Mouse (Mus musculus) stomach, embryonic 16.5 days (tissue): Measurements from ENCODE around the gene Kcnc3. TPM values are rescaled to one million over a fixed set of nuclear protein-coding genes. Genes with fewer than 3 reads are reported as not detected.

Experiments used
- ATAC-seq: fragments of 200-750 bp; cut with Nextera tagmentation; 2 replicates; pipeline ENCODE4 v1.8.0; 2017; ENCODE audit warnings: moderate number of reproducible peaks, moderate TSS enrichment; ENCODE audit not compliant: insufficient read depth, low FRiP score
- H3K27ac ChIP-seq: fragments of 300-500 bp; sonication (generic); 2 replicates; pipeline ENCODE4 v1.5.1; 2014; ENCODE audit warnings: low read length
- H3K27me3 ChIP-seq: fragments of 300-500 bp; sonication (generic); 2 replicates; pipeline ENCODE4 v1.6.1; 2014; ENCODE audit warnings: low read length, control low read depth, mixed read lengths; ENCODE audit not compliant: control insufficient read depth, insufficient read depth
- H3K36me3 ChIP-seq: fragments of 300-500 bp; sonication (generic); 2 replicates; pipeline ENCODE4 v1.6.1; 2014; ENCODE audit warnings: low read length; ENCODE audit not compliant: control insufficient read depth, insufficient read depth
- H3K4me1 ChIP-seq: fragments of 300-500 bp; sonication (generic); 2 replicates; pipeline ENCODE4 v1.6.1; 2014; ENCODE audit warnings: low read length, control low read depth, mixed read lengths; ENCODE audit not compliant: control insufficient read depth, insufficient read depth
- H3K4me2 ChIP-seq: fragments of 300-500 bp; sonication (generic); 2 replicates; pipeline ENCODE4 v1.6.1; 2014; ENCODE audit warnings: low read depth, low read length, mixed read lengths
- H3K4me3 ChIP-seq: fragments of 300-500 bp; sonication (generic); replicated peaks from 2 replicates; pipeline ENCODE4 v1.5.1; 2014; ENCODE audit warnings: mild to moderate bottlenecking, low read length
- H3K9ac ChIP-seq: fragments of 300-500 bp; sonication (generic); 2 replicates; pipeline ENCODE4 v1.6.1; 2014; ENCODE audit warnings: low read length
- H3K9me3 ChIP-seq: fragments of 300-500 bp; sonication (generic); replicated peaks from 2 replicates; pipeline ENCODE4 v1.6.1; 2016; ENCODE audit warnings: low read length, control low read depth; ENCODE audit not compliant: control insufficient read depth
- WGBS: fragments of 180-500 bp; shearing (Covaris S2); extraction: QIAGEN DNeasy Blood & Tissue Kit; methylation state at CpG from one replicate; pipeline ENCODE4 v1.1.7; 2014; 5-methylcytosine and 5-hydroxymethylcytosine counted together
- polyA plus RNA-seq: library from polyadenylated mRNA; unstranded; fragments of >200 nt; fragmentation: Nextera tagmentation; extraction: Ambion mirVana; gene quantifications from 2 replicates; pipeline ENCODE4 v1.2.1, GENCODE M21; 2015

Gene Kcnc3
- polyA plus RNA-seq, 1 experiment from 2014 or later, result 0.26 TPM

DNA sequence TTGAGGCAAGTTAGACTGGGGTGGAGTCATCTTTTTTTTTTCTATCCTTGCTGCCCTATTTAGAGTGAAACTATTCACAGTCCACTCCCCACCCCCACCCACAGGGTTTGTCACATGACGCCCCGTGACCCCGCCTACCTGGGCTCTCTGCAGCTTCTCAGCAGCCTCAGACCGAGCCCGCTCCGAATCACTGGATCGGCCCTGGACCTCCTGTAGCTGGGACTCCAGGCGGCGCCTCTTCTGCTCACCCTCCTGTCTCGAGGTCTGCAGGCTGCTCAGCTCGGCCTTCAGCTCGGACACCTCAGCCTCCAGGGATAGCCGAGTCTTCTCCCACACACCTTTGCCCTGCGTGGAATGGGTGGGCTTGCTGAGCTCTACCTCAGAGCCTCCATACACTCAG lies 34.4 kb downstream of the Kcnc3 start:
- no peaks in the 10 kb centered on the region for H3K9me3 ChIP-seq
- H3K27me3 ChIP-seq, result no peaks in the 10 kb centered on the region
- no peak; the same call in 1 of the 2 replicates for ATAC-seq
- H3K36me3 ChIP-seq, result 0 out of 2 replicates have a peak, but pooled peaks cover 4% of the 10 kb centered on the region
- WGBS, result 57% methylated on average over 14 of the region's 14 CpGs
- H3K27ac ChIP-seq, result no peak overlapping the region
- H3K4me2 ChIP-seq, result no peak overlapping the region
- H3K9ac ChIP-seq, result no peak overlapping the region
- no peak overlapping the region for H3K4me3 ChIP-seq
- H3K4me1 ChIP-seq, result no peaks in the 10 kb centered on the region

DNA sequence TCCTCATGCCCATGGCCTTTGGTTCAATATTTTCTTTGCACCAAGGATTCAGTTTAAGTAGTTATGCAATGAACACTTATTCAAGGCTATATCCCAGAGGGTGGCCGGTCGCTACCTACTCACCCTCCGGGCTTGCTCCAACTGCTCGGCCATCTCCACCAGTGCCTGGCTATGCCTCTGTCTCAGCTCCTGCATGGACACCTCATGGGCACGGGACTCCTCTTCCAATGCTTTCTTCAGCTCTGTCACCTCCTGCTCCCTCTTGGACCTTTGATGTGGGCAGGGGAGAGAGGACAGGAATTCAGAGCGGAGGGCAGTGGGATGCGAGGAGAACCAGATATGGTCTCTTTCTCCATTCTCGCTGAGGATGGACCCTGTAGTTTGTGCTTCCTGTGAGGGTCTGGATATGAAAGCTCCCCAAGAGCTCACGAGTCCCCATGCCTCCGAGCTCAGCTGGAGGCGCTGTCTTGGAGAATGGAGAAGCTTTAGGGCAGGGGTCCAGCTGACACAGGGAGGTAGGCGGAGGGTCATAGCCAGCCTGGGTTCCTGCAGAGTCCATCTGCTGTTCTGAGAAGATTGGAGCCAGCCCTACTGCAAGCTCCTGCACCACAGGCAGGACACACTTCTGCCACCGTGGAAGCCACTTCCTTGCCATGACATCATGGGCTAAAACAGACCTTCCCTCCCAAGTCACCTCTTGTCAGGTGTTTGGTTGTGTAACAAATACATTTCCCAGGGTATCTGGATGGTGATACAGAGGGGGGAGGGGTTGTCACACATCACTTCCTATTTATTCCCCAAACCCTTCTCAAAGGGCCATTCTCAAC lies 35.0 kb downstream of the Kcnc3 start:
- H3K4me3 ChIP-seq, result no peak overlapping the region
- no peak overlapping the region for H3K4me2 ChIP-seq
- no peaks in the 10 kb centered on the region for H3K9me3 ChIP-seq
- H3K27me3 ChIP-seq, result no peaks in the 10 kb centered on the region
- H3K9ac ChIP-seq, result no peak overlapping the region
- no peak for ATAC-seq
- H3K27ac ChIP-seq, result no peak overlapping the region
- 0 out of 2 replicates have a peak, but pooled peaks cover 4% of the 10 kb centered on the region for H3K36me3 ChIP-seq
- 89% methylated on average over 13 of the region's 13 CpGs for WGBS
- H3K4me1 ChIP-seq, result no peaks in the 10 kb centered on the region

DNA sequence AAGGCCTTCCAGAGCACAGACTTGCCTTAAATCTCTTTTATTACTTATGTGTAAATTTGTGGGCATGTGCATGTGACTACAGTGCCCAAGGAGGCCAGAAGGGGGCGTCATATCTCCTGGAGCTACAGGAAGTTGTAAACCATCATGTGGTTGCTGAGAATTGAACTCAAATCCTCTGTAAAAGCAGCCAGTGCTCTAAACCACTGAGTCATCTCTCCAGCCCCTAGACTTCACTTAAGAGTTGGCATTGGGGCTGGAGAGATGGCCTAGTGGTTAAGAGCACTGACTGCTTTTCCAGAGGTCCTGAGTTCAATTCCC lies 35.6 kb downstream of the Kcnc3 start:
- Histone ChIP-seq H3K27me3 (no peaks in the 10 kb centered on the region), H3K27ac (no peak overlapping the region), H3K36me3 (0 out of 2 replicates have a peak, but pooled peaks cover 4% of the 10 kb centered on the region), H3K4me1 (no peaks in the 10 kb centered on the region), H3K4me2 (no peak overlapping the region), H3K9ac (no peak overlapping the region), H3K4me3 (no peak overlapping the region), H3K9me3 (no peaks in the 10 kb centered on the region)
- no peak for ATAC-seq
- WGBS, result 46% methylated on average over 1 of the region's 1 CpGs

DNA sequence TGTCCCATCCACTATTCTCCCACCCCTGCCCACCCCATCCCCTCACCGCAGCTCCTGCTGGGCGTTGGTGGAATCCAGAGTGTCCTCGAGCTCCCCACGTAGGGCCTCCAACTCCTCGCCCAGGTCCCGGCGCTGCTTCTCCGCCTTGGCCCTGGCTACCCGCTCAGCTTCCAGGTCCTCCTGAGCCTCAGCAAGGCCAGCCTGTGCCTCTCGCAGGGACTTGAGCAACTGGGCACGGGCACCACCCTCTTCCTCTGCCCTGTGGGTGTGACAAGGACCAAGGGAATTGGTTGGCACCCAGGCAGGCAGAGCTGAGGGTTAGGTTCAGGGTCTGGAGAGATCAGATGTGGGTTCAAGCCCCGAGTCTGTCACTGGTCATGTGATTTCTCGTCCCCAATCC lies 36.5 kb downstream of the Kcnc3 start:
- Histone ChIP-seq H3K36me3 (0 out of 2 replicates have a peak, but pooled peaks cover 4% of the 10 kb centered on the region), H3K4me2 (no peak overlapping the region), H3K9ac (no peak overlapping the region), H3K27me3 (no peaks in the 10 kb centered on the region), H3K4me1 (no peaks in the 10 kb centered on the region), H3K27ac (no peak overlapping the region), H3K4me3 (no peak overlapping the region), H3K9me3 (no peaks in the 10 kb centered on the region)
- no peak for ATAC-seq
- WGBS, result 81% methylated on average over 13 of the region's 13 CpGs

DNA sequence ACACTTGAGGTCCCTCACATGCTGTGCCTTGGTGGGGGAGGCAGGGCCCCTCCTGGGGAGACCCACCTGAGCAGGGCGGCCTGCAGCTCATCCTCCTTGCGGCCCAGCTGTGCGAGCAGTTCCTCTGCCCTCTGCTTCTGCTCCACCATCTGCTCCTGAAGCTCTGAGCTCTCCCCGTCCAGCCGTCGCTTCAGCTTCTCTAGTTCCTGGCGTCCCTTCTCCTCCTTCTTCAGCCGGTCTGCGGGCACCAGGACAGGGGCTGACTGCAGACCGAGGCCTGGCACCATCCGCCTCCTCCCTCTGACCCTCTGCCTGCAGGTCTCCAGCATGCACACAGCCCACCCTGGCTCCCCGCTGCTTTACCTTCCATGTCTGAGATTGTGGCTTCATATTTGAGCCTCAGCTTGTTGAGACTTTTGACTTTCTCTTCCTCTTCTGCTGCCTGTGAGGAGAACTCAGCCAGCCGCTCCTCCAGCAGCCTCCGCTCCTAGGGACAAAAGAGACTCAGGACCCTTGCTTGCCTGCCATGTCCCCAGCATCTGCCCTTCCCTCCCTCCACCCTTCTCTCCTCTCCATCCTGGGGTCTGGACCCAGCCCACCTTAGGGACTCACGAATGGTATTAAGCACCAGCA lies 38.1 kb downstream of the Kcnc3 start:
- 86% methylated on average over 15 of the region's 15 CpGs for WGBS
- H3K9me3 ChIP-seq, result no peaks in the 10 kb centered on the region
- H3K4me1 ChIP-seq, result no peaks in the 10 kb centered on the region
- no peak overlapping the region for H3K4me2 ChIP-seq
- no peak overlapping the region for H3K27ac ChIP-seq
- H3K4me3 ChIP-seq, result no peak overlapping the region
- H3K36me3 ChIP-seq, result no peaks in the 10 kb centered on the region
- no peak for ATAC-seq
- no peak overlapping the region for H3K9ac ChIP-seq
- 0 out of 2 replicates have a peak, but pooled peaks cover 3% of the 10 kb centered on the region for H3K27me3 ChIP-seq

DNA sequence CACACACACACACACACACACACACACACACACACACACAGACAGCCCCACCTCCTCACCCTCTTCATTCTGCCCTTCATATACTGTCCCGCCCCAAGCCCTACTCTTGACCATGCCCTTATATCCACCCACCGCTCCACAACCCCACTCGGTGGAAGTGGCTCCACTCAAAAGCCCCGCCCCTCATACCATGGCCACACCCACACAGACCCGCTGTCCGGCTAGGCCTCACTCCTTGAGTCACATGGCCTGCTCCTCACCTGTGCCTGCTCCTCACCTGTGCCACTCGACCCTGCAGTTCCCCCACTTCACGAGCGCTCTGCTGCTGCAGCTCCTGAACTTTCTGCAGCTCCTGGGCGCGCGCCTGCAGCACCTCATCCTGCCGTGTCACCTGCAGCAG lies 40.0 kb downstream of the Kcnc3 start:
- no peak for ATAC-seq
- H3K36me3 ChIP-seq, result no peaks in the 10 kb centered on the region
- no peak overlapping the region for H3K9ac ChIP-seq
- 68% methylated on average over 13 of the region's 13 CpGs for WGBS
- H3K9me3 ChIP-seq, result no peaks in the 10 kb centered on the region
- H3K4me3 ChIP-seq, result no peak overlapping the region
- H3K4me1 ChIP-seq, result no peaks in the 10 kb centered on the region
- H3K4me2 ChIP-seq, result no peak overlapping the region
- H3K27ac ChIP-seq, result no peak overlapping the region
- H3K27me3 ChIP-seq, result 0 out of 2 replicates have a peak, but pooled peaks cover 3% of the 10 kb centered on the region

DNA sequence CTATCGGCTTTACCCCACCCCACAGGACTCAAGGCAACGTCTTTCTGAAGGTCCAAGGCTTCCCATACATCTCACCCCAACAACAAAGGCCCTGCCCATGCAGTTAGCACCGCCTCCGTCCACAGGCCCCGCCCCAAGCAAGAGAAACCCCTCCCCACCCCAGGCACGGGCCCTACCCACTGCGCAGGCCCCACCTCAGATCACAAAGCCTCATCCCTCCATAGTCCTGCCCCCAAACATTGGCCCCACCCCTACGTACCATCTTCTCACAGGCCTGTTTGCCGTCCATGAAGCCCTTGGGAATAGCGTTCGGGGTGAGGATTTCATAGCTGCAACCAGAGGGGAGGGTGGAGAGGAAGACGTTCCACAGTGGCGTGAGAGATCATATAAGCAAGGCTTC lies 42.2 kb downstream of the Kcnc3 start:
- Histone ChIP-seq H3K4me1 (no peaks in the 10 kb centered on the region), H3K9ac (no peak overlapping the region), H3K4me3 (no peak overlapping the region), H3K36me3 (no peaks in the 10 kb centered on the region), H3K27me3 (0 out of 2 replicates have a peak, but pooled peaks cover 3% of the 10 kb centered on the region), H3K4me2 (no peak overlapping the region), H3K9me3 (no peaks in the 10 kb centered on the region), H3K27ac (no peak overlapping the region)
- ATAC-seq, result no peak
- 28% methylated on average over 13 of the region's 13 CpGs for WGBS

DNA sequence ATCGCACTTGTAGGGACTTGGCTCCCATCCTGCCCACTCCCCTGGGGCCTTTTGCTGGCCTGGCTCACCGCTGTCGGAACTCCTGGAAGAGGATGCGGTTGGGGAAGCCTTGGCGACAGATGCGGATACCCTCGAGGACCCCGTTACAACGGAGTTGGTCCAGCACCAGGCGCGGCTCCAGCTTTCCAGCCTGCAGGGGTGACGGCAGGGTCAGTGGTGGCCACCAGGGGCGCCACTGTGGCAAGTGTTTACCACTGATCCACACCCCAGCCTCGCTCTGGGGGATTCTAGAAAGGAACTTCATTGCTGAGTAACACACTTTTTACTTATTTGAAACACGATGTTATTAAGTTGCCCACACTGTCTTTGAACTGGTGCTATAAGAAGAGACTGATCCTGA lies 42.9 kb downstream of the Kcnc3 start:
- WGBS, result 19% methylated on average over 15 of the region's 15 CpGs
- no peaks in the 10 kb centered on the region for H3K36me3 ChIP-seq
- H3K4me2 ChIP-seq, result no peak overlapping the region
- H3K4me1 ChIP-seq, result no peaks in the 10 kb centered on the region
- ATAC-seq, result no peak
- no peak overlapping the region for H3K9ac ChIP-seq
- H3K27ac ChIP-seq, result no peak overlapping the region
- H3K4me3 ChIP-seq, result no peak overlapping the region
- no peaks in the 10 kb centered on the region for H3K9me3 ChIP-seq
- 0 out of 2 replicates have a peak, but pooled peaks cover 6% of the 10 kb centered on the region for H3K27me3 ChIP-seq

DNA sequence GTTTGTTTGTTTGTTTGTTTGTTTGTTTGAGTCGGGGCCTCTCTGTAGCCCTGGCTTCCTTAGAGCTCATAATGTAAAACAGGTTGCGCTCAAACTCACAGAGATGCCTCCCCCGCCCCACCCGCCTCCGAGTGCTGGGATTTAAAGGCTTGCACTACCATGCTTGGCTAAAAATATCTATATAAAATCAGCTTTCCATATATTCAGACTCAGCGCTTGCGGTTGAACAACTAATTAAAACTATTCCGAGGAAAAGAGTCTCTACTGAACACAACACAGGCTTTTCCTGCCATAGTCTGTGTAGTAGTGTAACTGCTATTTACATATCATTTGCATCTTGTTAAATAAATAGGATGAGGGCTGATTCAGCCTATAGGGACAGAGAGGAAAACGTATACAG lies 46.2 kb downstream of the Kcnc3 start:
- Histone ChIP-seq H3K9me3 (no peaks in the 10 kb centered on the region), H3K4me3 (no peak overlapping the region), H3K9ac (no peak overlapping the region), H3K27ac (no peak overlapping the region), H3K4me2 (no peak overlapping the region), H3K36me3 (no peaks in the 10 kb centered on the region), H3K4me1 (no peaks in the 10 kb centered on the region), H3K27me3 (peaks cover 20% of the 10 kb centered on the region)
- WGBS, result 83% methylated on average over 9 of the region's 9 CpGs
- no peak for ATAC-seq
